Mouse (Mus musculus): ENCODE measurements at regions not wholly inside any gene's neighbourhood (a gene's known extent, or its start where the extent isn't known, plus 50 kb on each side); places are given as distances from the start of the nearest gene placed in this dataset.
A peak's percentile ranks its signal among the peaks of the same experiment; 100 is the strongest.
"Not testable (repeated sequence)": the region's sequence is repeated elsewhere in the genome, so short reads cannot be mapped to it uniquely, and the experiment has no call there.

DNA sequence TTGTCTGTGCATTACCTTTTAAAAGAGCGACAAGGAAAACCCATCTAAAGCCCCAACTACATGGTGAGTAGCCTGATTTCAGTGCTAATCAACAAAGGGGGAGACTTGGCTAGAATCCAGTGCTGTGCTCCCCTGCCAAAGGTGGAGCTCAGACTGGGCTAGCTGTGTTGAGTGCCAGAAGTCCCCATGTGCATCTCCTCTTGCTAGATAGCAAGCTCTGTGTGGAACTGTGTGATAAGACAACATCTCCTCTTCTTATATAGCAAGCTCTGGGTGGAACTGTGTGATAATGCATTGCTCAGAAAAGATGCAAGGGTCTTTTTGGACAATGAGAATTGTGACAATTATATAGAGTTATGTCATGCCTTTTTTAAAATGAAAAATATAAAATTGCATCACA, 741.4 kb downstream of the Adam6a start:
- Histone ChIP-seq H3K9ac (ENCODE audit: low read depth, low read length) (no peak overlapping the region), H3K4me2 (ENCODE audit: low read length) (no peak overlapping the region), H3K4me1 (replicated peaks; ENCODE audit: insufficient read depth, low read length) (no peaks in the 10 kb centered on the region), H3K36me3 (ENCODE audit: insufficient read depth, low read length) (no peaks in the 10 kb centered on the region), H3K4me3 (replicated peaks; ENCODE audit: low read depth, low read length) (no peak overlapping the region), H3K27me3 (ENCODE audit: insufficient read depth, low read length) (no peaks in the 10 kb centered on the region), H3K9me3 (replicated peaks; ENCODE audit: low read length) (no peaks in the 10 kb centered on the region; the same call in 1 of the 2 replicates), H3K27ac (no peak overlapping the region)
- no peak for DNase-seq (ENCODE audit: low spot score)
- no peak for TF ChIP-seq CTCF (IDR thresholded peaks at IDR 0.05; ENCODE audit: low read depth)
- ATAC-seq (replicated peaks; ENCODE audit: low FRiP score, low read depth) = no peak
- 83% methylated on average over 1 of the region's 1 CpGs for WGBS

DNA sequence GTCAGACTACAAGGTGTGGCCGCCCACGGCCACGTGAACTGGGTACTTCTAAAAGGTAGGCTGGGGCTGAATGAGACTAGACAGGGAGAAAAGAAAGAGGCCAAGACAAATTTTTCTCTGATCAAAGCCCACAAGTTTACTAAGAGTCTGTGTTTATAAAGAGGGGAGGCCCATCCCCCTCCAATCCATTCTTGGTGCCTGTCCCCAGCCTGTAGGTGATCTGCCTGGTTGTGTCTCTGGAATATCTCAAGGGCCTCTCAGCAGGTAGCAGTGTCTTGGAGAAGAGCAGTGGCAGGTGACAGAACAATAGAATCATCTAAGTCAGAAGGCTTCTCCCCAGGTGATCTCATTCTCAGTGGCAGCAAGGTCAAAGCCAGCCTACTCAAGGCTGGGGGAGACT, 743.3 kb downstream of the Adam6a start:
- no peak overlapping the region for H3K27ac ChIP-seq
- no peak overlapping the region for H3K9ac ChIP-seq (ENCODE audit: low read depth, low read length)
- no peaks in the 10 kb centered on the region; the same call in 1 of the 2 replicates for H3K9me3 ChIP-seq (replicated peaks; ENCODE audit: low read length)
- no peak overlapping the region for H3K4me2 ChIP-seq (ENCODE audit: low read length)
- no peaks in the 10 kb centered on the region for H3K27me3 ChIP-seq (ENCODE audit: insufficient read depth, low read length)
- no peaks in the 10 kb centered on the region for H3K4me1 ChIP-seq (replicated peaks; ENCODE audit: insufficient read depth, low read length)
- no peak overlapping the region for H3K4me3 ChIP-seq (replicated peaks; ENCODE audit: low read depth, low read length)
- 86% methylated on average over 3 of the region's 3 CpGs for WGBS
- TF ChIP-seq CTCF (IDR thresholded peaks at IDR 0.05; ENCODE audit: low read depth) = no peak
- no peak for DNase-seq (ENCODE audit: low spot score)
- no peaks in the 10 kb centered on the region for H3K36me3 ChIP-seq (ENCODE audit: insufficient read depth, low read length)
- no peak for ATAC-seq (replicated peaks; ENCODE audit: low FRiP score, low read depth)

DNA sequence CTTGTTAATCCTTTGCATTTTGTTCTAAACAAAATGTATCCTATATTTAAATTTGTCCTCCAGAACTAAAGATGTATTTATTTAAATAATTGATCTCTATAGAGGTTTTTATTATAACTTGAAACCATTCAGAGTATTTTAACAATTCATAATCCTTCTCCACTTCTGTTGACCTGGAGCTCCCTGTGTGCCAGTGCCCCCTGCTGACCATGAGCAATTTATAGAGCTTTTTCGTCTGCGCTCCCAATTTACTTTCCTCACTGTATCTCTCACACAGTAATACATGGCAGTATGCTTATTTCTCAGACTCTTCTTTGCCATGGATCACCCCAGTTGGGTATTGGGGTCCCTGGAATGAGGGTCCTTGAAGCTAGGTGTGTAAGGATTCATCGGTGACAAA, 747.4 kb downstream of the Adam6a start:
- ATAC-seq (replicated peaks; ENCODE audit: low FRiP score, low read depth) (no peak), DNase-seq (ENCODE audit: low spot score) (no peak)
- no peak overlapping the region for H3K4me3 ChIP-seq (replicated peaks; ENCODE audit: low read depth, low read length)
- no peaks in the 10 kb centered on the region; the same call in 1 of the 2 replicates for H3K9me3 ChIP-seq (replicated peaks; ENCODE audit: low read length)
- H3K27ac ChIP-seq = no peak overlapping the region
- no peaks in the 10 kb centered on the region for H3K27me3 ChIP-seq (ENCODE audit: insufficient read depth, low read length)
- TF ChIP-seq CTCF (IDR thresholded peaks at IDR 0.05; ENCODE audit: low read depth) = no peak
- H3K36me3 ChIP-seq (ENCODE audit: insufficient read depth, low read length) = no peaks in the 10 kb centered on the region
- H3K4me2 ChIP-seq (ENCODE audit: low read length) = no peak overlapping the region
- H3K9ac ChIP-seq (ENCODE audit: low read depth, low read length) = no peak overlapping the region
- 86% methylated on average over 3 of the region's 3 CpGs for WGBS
- no peaks in the 10 kb centered on the region for H3K4me1 ChIP-seq (replicated peaks; ENCODE audit: insufficient read depth, low read length)

GRCm38 (mm10) chr12:114299771-114300170, 756.1 kb downstream of the Adam6a start:
- ATAC-seq (replicated peaks; ENCODE audit: low FRiP score, low read depth) (no peak), DNase-seq (ENCODE audit: low spot score) (no peak)
- Histone ChIP-seq H3K27me3 (ENCODE audit: insufficient read depth, low read length) (no peaks in the 10 kb centered on the region), H3K4me2 (ENCODE audit: low read length) (no peak overlapping the region), H3K27ac (no peak overlapping the region), H3K36me3 (ENCODE audit: insufficient read depth, low read length) (no peaks in the 10 kb centered on the region), H3K9ac (ENCODE audit: low read depth, low read length) (no peak overlapping the region), H3K4me1 (replicated peaks; ENCODE audit: insufficient read depth, low read length) (no peaks in the 10 kb centered on the region), H3K9me3 (replicated peaks; ENCODE audit: low read length) (no peaks in the 10 kb centered on the region), H3K4me3 (replicated peaks; ENCODE audit: low read depth, low read length) (no peak overlapping the region)
- no peak for TF ChIP-seq CTCF (IDR thresholded peaks at IDR 0.05; ENCODE audit: low read depth)
- WGBS = 76% methylated on average over 5 of the region's 5 CpGs

DNA sequence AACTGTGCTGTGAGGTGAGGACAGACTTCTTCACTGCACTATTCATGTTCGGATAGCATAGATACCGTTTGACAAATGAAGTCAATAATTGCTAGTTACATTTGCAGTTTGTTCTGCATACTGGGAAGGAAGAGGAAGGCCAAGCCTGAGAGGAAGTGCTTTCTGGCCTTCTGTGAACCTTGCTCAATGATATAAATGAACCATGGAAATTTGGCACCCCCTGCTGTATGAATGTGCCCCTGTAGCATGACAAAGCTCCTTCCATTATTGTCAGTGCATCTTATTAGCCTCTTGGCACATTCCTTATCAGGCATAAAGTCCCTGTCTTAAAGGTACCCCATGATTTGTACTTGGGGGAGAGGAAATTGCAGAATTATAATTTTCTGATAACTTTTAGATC, 758.0 kb downstream of the Adam6a start:
- DNase-seq (ENCODE audit: low spot score) (no peak), ATAC-seq (replicated peaks; ENCODE audit: low FRiP score, low read depth) (no peak)
- Histone ChIP-seq H3K4me2 (ENCODE audit: low read length) (no peak overlapping the region), H3K9me3 (replicated peaks; ENCODE audit: low read length) (no peaks in the 10 kb centered on the region), H3K4me3 (replicated peaks; ENCODE audit: low read depth, low read length) (no peak overlapping the region), H3K9ac (ENCODE audit: low read depth, low read length) (no peak overlapping the region), H3K36me3 (ENCODE audit: insufficient read depth, low read length) (no peaks in the 10 kb centered on the region), H3K4me1 (replicated peaks; ENCODE audit: insufficient read depth, low read length) (no peaks in the 10 kb centered on the region), H3K27ac (no peak overlapping the region), H3K27me3 (ENCODE audit: insufficient read depth, low read length) (no peaks in the 10 kb centered on the region)
- TF ChIP-seq CTCF (IDR thresholded peaks at IDR 0.05; ENCODE audit: low read depth) = no peak
- WGBS = 88% methylated on average over 2 of the region's 2 CpGs

DNA sequence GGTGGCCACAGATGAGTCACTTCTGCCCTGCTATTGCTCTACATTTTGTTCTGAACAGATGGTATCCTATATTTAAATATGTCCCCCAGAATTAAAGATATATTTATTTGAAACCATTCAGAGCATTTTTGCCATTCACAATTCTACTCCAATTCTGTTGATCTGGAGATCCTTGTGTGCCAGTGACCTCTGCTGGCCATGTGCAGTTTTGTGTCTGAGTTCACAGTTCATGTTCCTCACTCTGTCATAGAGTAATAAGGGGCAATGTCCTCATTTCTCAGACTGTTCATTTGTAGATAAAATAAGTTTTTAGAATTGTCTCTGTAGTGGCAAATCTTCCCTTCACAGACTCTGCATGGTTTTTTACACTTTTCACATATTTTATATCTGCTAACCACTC, 788.8 kb downstream of the Adam6a start:
- H3K36me3 ChIP-seq (ENCODE audit: insufficient read depth, low read length) = no peaks in the 10 kb centered on the region
- no peak overlapping the region for H3K4me3 ChIP-seq (replicated peaks; ENCODE audit: low read depth, low read length)
- H3K9ac ChIP-seq (ENCODE audit: low read depth, low read length) = no peak overlapping the region
- no peak for ATAC-seq (replicated peaks; ENCODE audit: low FRiP score, low read depth)
- no peaks in the 10 kb centered on the region for H3K27me3 ChIP-seq (ENCODE audit: insufficient read depth, low read length)
- peak; percentile 6; the same call in 1 of the 2 replicates for TF ChIP-seq CTCF (IDR thresholded peaks at IDR 0.05; ENCODE audit: low read depth)
- H3K9me3 ChIP-seq (replicated peaks; ENCODE audit: low read length) = no peaks in the 10 kb centered on the region
- H3K4me2 ChIP-seq (ENCODE audit: low read length) = no peak overlapping the region
- DNase-seq (ENCODE audit: low spot score) = no peak
- no peaks in the 10 kb centered on the region for H3K4me1 ChIP-seq (replicated peaks; ENCODE audit: insufficient read depth, low read length)
- H3K27ac ChIP-seq = no peak overlapping the region

GRCm38 (mm10) chr12:114366276-114366675, 822.6 kb downstream of the Adam6a start:
- Histone ChIP-seq H3K27me3 (ENCODE audit: insufficient read depth, low read length) (no peaks in the 10 kb centered on the region), H3K27ac (no peak overlapping the region), H3K4me2 (ENCODE audit: low read length) (no peak overlapping the region), H3K9ac (ENCODE audit: low read depth, low read length) (no peak overlapping the region), H3K36me3 (ENCODE audit: insufficient read depth, low read length) (no peaks in the 10 kb centered on the region), H3K4me3 (replicated peaks; ENCODE audit: low read depth, low read length) (no peak overlapping the region), H3K4me1 (replicated peaks; ENCODE audit: insufficient read depth, low read length) (no peaks in the 10 kb centered on the region), H3K9me3 (replicated peaks; ENCODE audit: low read length) (no peaks in the 10 kb centered on the region)
- ATAC-seq (replicated peaks; ENCODE audit: low FRiP score, low read depth) (no peak), DNase-seq (ENCODE audit: low spot score) (no peak)
- WGBS = 66% methylated on average over 3 of the region's 3 CpGs
- no peak for TF ChIP-seq CTCF (IDR thresholded peaks at IDR 0.05; ENCODE audit: low read depth)

GRCm38 (mm10) chr12:114378696-114379350, 835.1 kb downstream of the Adam6a start:
- H3K27me3 ChIP-seq (ENCODE audit: insufficient read depth, low read length); DNase-seq (ENCODE audit: low spot score); H3K9ac ChIP-seq (ENCODE audit: low read depth, low read length); H3K36me3 ChIP-seq (ENCODE audit: insufficient read depth, low read length); H3K27ac ChIP-seq; H3K4me1 ChIP-seq (replicated peaks; ENCODE audit: insufficient read depth, low read length); H3K9me3 ChIP-seq (replicated peaks; ENCODE audit: low read length): not testable (repeated sequence)
- WGBS = 46% methylated on average over 31 of the region's 43 CpGs
- Histone ChIP-seq H3K4me2 (ENCODE audit: low read length) (peak overlapping the region; percentile 30), H3K4me3 (replicated peaks; ENCODE audit: low read depth, low read length) (peak overlapping the region; percentile 21; the same call in 1 of the 2 replicates)
- ATAC-seq (replicated peaks; ENCODE audit: low FRiP score, low read depth) = peak; percentile 61; the same call in 1 of the 2 replicates
